Mouse (Mus musculus): ENCODE results near the gene Wipf1. TPM values are rescaled to one million over a fixed set of nuclear protein-coding genes. Genes with fewer than 3 reads are reported as not detected.

The Wipf1 gene
- polyA plus RNA-seq, 1 experiment from 2014 or later, result 7.8 TPM

DNA sequence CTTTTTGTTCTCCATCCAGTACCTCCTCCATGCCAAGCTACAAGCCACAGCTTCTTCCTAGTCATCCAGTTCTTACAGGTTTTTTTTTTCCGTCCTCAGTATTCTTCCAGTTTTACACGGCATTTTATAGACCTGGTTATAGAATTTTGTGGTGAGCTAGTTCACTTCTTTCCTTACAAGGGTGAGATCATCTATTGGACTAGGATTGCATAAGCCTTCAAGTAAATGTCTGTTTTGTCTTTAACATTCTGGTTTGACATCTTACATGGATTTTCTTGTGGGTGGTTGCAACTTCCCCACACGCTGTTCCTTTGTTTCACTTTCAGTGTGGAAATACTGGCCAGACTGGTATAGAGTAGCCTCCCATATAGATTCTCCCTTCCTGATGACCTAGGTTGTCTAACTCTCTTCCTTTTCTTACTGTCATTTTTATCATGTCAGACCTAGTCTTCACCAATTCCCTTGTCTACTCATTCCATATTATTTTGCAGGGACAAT, 132.7 kb downstream of the Wipf1 start:
- Histone ChIP-seq H3K4me1 (ENCODE audit: control insufficient read depth, insufficient read depth, low read length) (no peaks in the 10 kb centered on the region), H3K9ac (ENCODE audit: low read depth, low read length) (no peak overlapping the region), H3K36me3 (ENCODE audit: control insufficient read depth, insufficient read depth, low read length) (no peaks in the 10 kb centered on the region), H3K4me2 (no peak overlapping the region), H3K27me3 (ENCODE audit: control insufficient read depth, insufficient read depth, low read length) (no peaks in the 10 kb centered on the region), H3K9me3 (replicated peaks; ENCODE audit: control insufficient read depth, low read length) (no peaks in the 10 kb centered on the region), H3K27ac (ENCODE audit: low read depth, low read length) (no peak overlapping the region), H3K4me3 (ENCODE audit: low read depth, low read length) (no peak overlapping the region)
- WGBS (ENCODE audit: insufficient replicate concordance), result 77% methylated on average over 3 of the region's 3 CpGs
- ATAC-seq (replicated peaks; ENCODE audit: insufficient number of reproducible peaks, low FRiP score, low TSS enrichment), result no peak

DNA sequence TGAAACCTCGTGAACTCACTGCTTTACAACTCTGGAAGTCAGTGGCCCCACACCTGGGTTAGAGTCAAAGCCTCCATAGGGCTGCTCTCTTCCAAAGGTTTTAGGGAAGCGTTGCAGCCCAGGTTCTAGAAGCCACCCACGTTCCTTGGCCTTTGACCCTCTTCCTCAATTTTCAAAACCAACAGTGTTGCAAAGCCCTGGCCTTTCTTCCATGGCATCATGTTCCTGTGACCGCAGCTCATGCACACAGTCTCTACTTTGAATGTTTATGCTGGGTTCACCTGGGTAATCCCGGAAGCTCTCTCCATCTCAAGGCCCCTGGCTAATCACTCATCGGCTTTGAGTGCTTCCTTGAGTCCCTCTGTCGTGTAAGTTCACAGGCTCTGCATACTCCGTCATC, 134.0 kb downstream of the Wipf1 start:
- Histone ChIP-seq H3K36me3 (ENCODE audit: control insufficient read depth, insufficient read depth, low read length) (no peaks in the 10 kb centered on the region), H3K27me3 (ENCODE audit: control insufficient read depth, insufficient read depth, low read length) (no peaks in the 10 kb centered on the region), H3K4me3 (ENCODE audit: low read depth, low read length) (no peak overlapping the region), H3K9ac (ENCODE audit: low read depth, low read length) (no peak overlapping the region), H3K27ac (ENCODE audit: low read depth, low read length) (no peak overlapping the region), H3K9me3 (replicated peaks; ENCODE audit: control insufficient read depth, low read length) (no peaks in the 10 kb centered on the region), H3K4me1 (ENCODE audit: control insufficient read depth, insufficient read depth, low read length) (no peaks in the 10 kb centered on the region), H3K4me2 (no peak overlapping the region)
- 74% methylated on average over 8 of the region's 8 CpGs for whole genome bisulfite sequencing (ENCODE audit: insufficient replicate concordance)
- ATAC-seq (replicated peaks; ENCODE audit: insufficient number of reproducible peaks, low FRiP score, low TSS enrichment), result no peak

- Histone ChIP-seq H3K27me3 (ENCODE audit: control insufficient read depth, insufficient read depth, low read length) (no peaks in the 10 kb centered on the region), H3K4me2 (no peak overlapping the region), H3K4me3 (ENCODE audit: low read depth, low read length) (no peak overlapping the region), H3K4me1 (ENCODE audit: control insufficient read depth, insufficient read depth, low read length) (no peaks in the 10 kb centered on the region), H3K9ac (ENCODE audit: low read depth, low read length) (no peak overlapping the region), H3K27ac (ENCODE audit: low read depth, low read length) (no peak overlapping the region), H3K9me3 (replicated peaks; ENCODE audit: control insufficient read depth, low read length) (no peaks in the 10 kb centered on the region), H3K36me3 (ENCODE audit: control insufficient read depth, insufficient read depth, low read length) (no peaks in the 10 kb centered on the region)
- WGBS (ENCODE audit: insufficient replicate concordance), result 80% methylated on average over 3 of the region's 3 CpGs
- no peak for ATAC-seq (replicated peaks; ENCODE audit: insufficient number of reproducible peaks, low FRiP score, low TSS enrichment)
These were observed 135.1 kb downstream of the Wipf1 start for GRCm38 (mm10) chr2:73394476-73394875.

DNA sequence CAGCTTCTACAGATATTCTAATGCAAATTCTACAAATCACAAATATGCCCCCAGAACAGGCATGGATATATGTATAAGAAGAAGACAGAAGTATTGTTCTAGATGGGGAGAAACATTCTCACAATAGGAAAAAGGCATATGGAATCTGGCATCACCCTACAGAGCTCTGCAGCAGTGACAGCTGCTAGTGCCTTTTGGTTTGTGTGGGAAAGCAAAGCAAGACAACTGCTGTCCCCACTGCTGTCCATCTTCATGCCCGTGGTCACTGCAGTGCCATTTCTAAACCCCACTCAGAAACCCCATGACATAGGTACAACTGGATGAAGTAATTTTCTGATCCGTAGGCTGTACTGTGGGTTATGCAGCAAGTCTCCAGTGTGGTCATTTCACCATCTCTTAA, 136.8 kb downstream of the Wipf1 start:
- H3K4me2 ChIP-seq, result no peak overlapping the region
- WGBS (ENCODE audit: insufficient replicate concordance), result 81% methylated on average over 2 of the region's 2 CpGs

GRCm38 (mm10) chr2:73389951-73390350, 139.6 kb downstream of the Wipf1 start:
- no peak for ATAC-seq (replicated peaks; ENCODE audit: insufficient number of reproducible peaks, low FRiP score, low TSS enrichment)
- Histone ChIP-seq H3K27me3 (ENCODE audit: control insufficient read depth, insufficient read depth, low read length) (no peaks in the 10 kb centered on the region), H3K9me3 (replicated peaks; ENCODE audit: control insufficient read depth, low read length) (no peaks in the 10 kb centered on the region), H3K9ac (ENCODE audit: low read depth, low read length) (no peak overlapping the region), H3K4me2 (no peak overlapping the region), H3K27ac (ENCODE audit: low read depth, low read length) (no peak overlapping the region), H3K4me3 (ENCODE audit: low read depth, low read length) (no peak overlapping the region), H3K36me3 (ENCODE audit: control insufficient read depth, insufficient read depth, low read length) (no peaks in the 10 kb centered on the region), H3K4me1 (ENCODE audit: control insufficient read depth, insufficient read depth, low read length) (peaks cover 5% of the 10 kb centered on the region; the same call in 1 of the 2 replicates)
- WGBS (ENCODE audit: insufficient replicate concordance), result 81% methylated on average over 3 of the region's 3 CpGs

More for the DNA sequence above, 136.8 kb downstream of the Wipf1 start:
- Histone ChIP-seq H3K27ac (ENCODE audit: low read depth, low read length) (no peak overlapping the region), H3K4me3 (ENCODE audit: low read depth, low read length) (no peak overlapping the region), H3K9ac (ENCODE audit: low read depth, low read length) (no peak overlapping the region), H3K4me1 (ENCODE audit: control insufficient read depth, insufficient read depth, low read length) (no peaks in the 10 kb centered on the region), H3K36me3 (ENCODE audit: control insufficient read depth, insufficient read depth, low read length) (no peaks in the 10 kb centered on the region), H3K27me3 (ENCODE audit: control insufficient read depth, insufficient read depth, low read length) (no peaks in the 10 kb centered on the region), H3K9me3 (replicated peaks; ENCODE audit: control insufficient read depth, low read length) (no peaks in the 10 kb centered on the region)
- no peak for ATAC-seq (replicated peaks; ENCODE audit: insufficient number of reproducible peaks, low FRiP score, low TSS enrichment)

DNA sequence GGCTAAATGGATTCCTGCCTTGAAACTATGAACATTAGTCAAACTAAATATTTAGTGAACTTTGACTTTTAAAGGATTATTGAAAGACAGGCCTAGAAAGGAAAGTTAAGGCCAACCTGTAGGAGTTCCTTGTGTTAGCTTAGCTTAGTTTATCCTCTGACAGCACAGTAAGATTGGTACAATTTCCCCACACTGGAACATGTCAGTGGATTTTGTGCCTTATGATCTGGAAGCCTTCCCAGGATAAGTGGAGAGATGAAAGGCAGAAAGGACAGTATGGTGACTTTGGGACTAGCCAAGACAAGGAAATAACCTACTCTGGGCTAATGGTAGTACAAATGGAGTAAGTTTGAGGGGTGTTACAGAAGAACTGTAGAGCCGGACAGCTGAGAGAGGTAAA, 141.7 kb downstream of the Wipf1 start:
- Histone ChIP-seq H3K4me2 (no peak overlapping the region), H3K36me3 (ENCODE audit: control insufficient read depth, insufficient read depth, low read length) (no peaks in the 10 kb centered on the region), H3K4me3 (ENCODE audit: low read depth, low read length) (no peak overlapping the region), H3K9ac (ENCODE audit: low read depth, low read length) (no peak overlapping the region), H3K27ac (ENCODE audit: low read depth, low read length) (no peak overlapping the region), H3K9me3 (replicated peaks; ENCODE audit: control insufficient read depth, low read length) (no peaks in the 10 kb centered on the region), H3K4me1 (ENCODE audit: control insufficient read depth, insufficient read depth, low read length) (peaks cover 5% of the 10 kb centered on the region; the same call in 1 of the 2 replicates), H3K27me3 (ENCODE audit: control insufficient read depth, insufficient read depth, low read length) (no peaks in the 10 kb centered on the region)
- WGBS (ENCODE audit: insufficient replicate concordance), result 86% methylated on average over 1 of the region's 1 CpGs
- no peak for ATAC-seq (replicated peaks; ENCODE audit: insufficient number of reproducible peaks, low FRiP score, low TSS enrichment)

DNA sequence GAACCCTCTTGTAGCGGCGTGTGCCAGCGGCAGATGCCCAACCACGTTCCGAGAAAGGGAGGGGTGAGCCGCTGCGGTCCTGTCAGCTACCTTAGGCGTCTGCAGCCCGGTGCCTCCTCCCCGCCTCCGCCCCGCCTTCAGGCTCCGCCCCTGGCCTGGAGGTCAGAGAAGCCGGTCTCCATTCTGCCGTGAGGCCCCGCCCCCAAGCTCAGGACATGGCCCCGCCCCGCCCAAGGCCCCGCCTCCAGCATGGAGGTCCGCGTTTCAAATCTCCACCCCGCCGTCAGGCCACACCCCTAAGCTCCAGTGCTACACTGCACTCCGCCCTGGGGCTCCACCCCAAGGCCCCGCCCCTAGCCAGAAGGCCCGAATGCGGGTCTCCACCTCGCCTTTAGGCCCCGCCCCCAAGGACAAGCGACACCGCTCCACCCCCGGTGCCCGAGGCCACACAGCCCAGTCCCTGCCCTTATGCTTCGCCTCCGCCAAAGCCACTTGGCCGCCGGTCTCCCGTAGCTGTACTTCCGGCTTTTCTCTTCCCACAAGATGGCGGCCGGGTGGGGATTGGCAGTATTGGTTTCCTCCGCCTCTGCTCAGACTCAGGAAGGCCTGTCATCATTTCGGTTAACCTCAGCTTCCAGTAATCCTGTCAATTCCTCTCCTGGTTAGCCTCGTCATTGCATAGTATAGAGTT, 143.0 kb downstream of the Wipf1 start, which contains the start of gene Gpr155:
Gene Gpr155, minus strand, starts transcription at position 217 of the 691 bp plus-strand sequence.
- WGBS (ENCODE audit: insufficient replicate concordance), result under 1% methylated on average over 41 of the region's 44 CpGs
- H3K36me3 ChIP-seq (ENCODE audit: control insufficient read depth, insufficient read depth, low read length), result no peaks in the 10 kb centered on the region
- no peaks in the 10 kb centered on the region for H3K9me3 ChIP-seq (replicated peaks; ENCODE audit: control insufficient read depth, low read length)
- peak within 1 kb of the TSS; percentile 72 for H3K9ac ChIP-seq (ENCODE audit: low read depth, low read length)
- peak within 1 kb of the TSS; percentile 100 for H3K4me2 ChIP-seq
- H3K4me1 ChIP-seq (ENCODE audit: control insufficient read depth, insufficient read depth, low read length), result peaks cover 5% of the 10 kb centered on the region; the same call in 1 of the 2 replicates
- ATAC-seq (replicated peaks; ENCODE audit: insufficient number of reproducible peaks, low FRiP score, low TSS enrichment), result peak; percentile 99
- no peaks in the 10 kb centered on the region for H3K27me3 ChIP-seq (ENCODE audit: control insufficient read depth, insufficient read depth, low read length)
- H3K4me3 ChIP-seq (ENCODE audit: low read depth, low read length), result peak within 1 kb of the TSS; percentile 72
- peak within 1 kb of the TSS; percentile 67 for H3K27ac ChIP-seq (ENCODE audit: low read depth, low read length)

GRCm38 (mm10) chr2:73385641-73386355, 143.7 kb downstream of the Wipf1 start:
- no peaks in the 10 kb centered on the region for H3K36me3 ChIP-seq (ENCODE audit: control insufficient read depth, insufficient read depth, low read length)
- peak; percentile 36 for ATAC-seq (replicated peaks; ENCODE audit: insufficient number of reproducible peaks, low FRiP score, low TSS enrichment)
- no peaks in the 10 kb centered on the region for H3K9me3 ChIP-seq (replicated peaks; ENCODE audit: control insufficient read depth, low read length)
- no peaks in the 10 kb centered on the region for H3K27me3 ChIP-seq (ENCODE audit: control insufficient read depth, insufficient read depth, low read length)
- 0 out of 2 replicates have a peak overlapping the region, but pooled peaks have one; percentile 35 for H3K27ac ChIP-seq (ENCODE audit: low read depth, low read length)
- 2% methylated on average over 29 of the region's 29 CpGs for WGBS (ENCODE audit: insufficient replicate concordance)
- H3K4me3 ChIP-seq (ENCODE audit: low read depth, low read length), result peak overlapping the region; percentile 72
- H3K4me2 ChIP-seq, result peak overlapping the region; percentile 100
- H3K4me1 ChIP-seq (ENCODE audit: control insufficient read depth, insufficient read depth, low read length), result peaks cover 5% of the 10 kb centered on the region; the same call in 1 of the 2 replicates
- H3K9ac ChIP-seq (ENCODE audit: low read depth, low read length), result peak overlapping the region; percentile 72
